Mouse (Mus musculus) spleen, adult 2 months (tissue): ENCODE results near the gene Slc29a1.

Source experiments
- CTCF ChIP-seq: fragments of 200-500 bp; IDR thresholded peaks from 2 replicates; pipeline ENCODE4 v1.5.1; 2011; ENCODE audit warnings: mild to moderate bottlenecking, inconsistent platforms; ENCODE audit not compliant: insufficient read depth, insufficient read length, insufficient replicate concordance; ENCODE audit errors: extremely low read depth
- POLR2A ChIP-seq: fragments of 200-500 bp; IDR thresholded peaks from 2 replicates; pipeline ENCODE4 v1.6.1; 2011; ENCODE audit warnings: low read depth, low read length, inconsistent platforms

DNA sequence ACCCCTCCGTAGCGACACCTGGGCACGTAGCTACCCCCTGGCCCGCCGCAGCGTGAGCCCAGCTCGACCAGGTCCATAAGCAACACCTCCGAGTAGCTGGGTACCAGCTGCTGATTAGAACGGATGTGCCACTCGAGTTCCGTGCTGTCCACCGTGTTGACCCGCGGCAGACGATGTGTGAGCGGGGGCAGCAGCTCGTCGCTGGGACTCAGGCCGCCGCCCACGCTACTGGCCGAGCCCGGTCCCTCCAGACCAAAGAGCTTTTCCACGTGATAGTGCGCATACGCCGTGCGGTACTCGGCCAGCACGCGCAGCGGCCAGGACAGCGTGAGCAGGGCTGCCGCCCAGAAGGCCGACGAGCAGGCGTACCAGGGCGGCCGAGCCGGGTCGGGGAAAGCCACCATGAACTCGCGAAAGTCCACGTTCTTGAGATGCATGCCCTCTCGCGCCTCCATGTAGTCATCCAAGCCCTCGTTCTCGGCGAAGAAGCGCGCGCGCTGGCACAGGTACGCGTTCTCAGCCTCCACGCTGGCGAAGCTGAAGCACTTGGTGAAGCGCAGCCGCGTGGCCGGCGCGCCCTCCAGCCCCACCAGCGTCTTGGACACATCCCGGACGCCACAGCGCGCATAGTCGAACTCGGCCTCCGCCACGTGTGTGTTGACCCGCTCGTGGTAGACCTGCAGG is 54.0 kb downstream of the Slc29a1 start:
- TF ChIP-seq POLR2A = no peak
- TF ChIP-seq CTCF = no peak
